Mouse (Mus musculus) urinary bladder, postnatal 14 days (tissue): ENCODE measurements around the gene Snap91.

Experiments used
- DNase-seq: peaks from one replicate; pipeline ENCODE4 v3.0.0; 2021; ENCODE audit warnings: low spot score

Gene Snap91

GRCm38 (mm10) chr9:86814340-86814739 lies 66.1 kb downstream of the Snap91 start:
- no peak for DNase-seq

GRCm38 (mm10) chr9:86813327-86813726 lies 67.1 kb downstream of the Snap91 start:
- no peak for DNase-seq

GRCm38 (mm10) chr9:86810696-86811232 lies 69.7 kb downstream of the Snap91 start:
- no peak for DNase-seq

- no peak for DNase-seq
Observed at GRCm38 (mm10) chr9:86810213-86810612, 70.2 kb downstream of the Snap91 start.

GRCm38 (mm10) chr9:86800600-86801163 lies 79.8 kb downstream of the Snap91 start:
- DNase-seq = no peak

GRCm38 (mm10) chr9:86799099-86799498 lies 81.4 kb downstream of the Snap91 start:
- DNase-seq = no peak

GRCm38 (mm10) chr9:86798686-86799085 lies 81.8 kb downstream of the Snap91 start:
- DNase-seq = no peak

- DNase-seq = no peak
Observed at GRCm38 (mm10) chr9:86798129-86798528, 82.3 kb downstream of the Snap91 start.

- DNase-seq = no peak
Observed at GRCm38 (mm10) chr9:86797553-86797952, 82.9 kb downstream of the Snap91 start.

- no peak for DNase-seq
Observed at GRCm38 (mm10) chr9:86795236-86795635, 85.2 kb downstream of the Snap91 start.

GRCm38 (mm10) chr9:86791927-86792326 lies 88.5 kb downstream of the Snap91 start:
- DNase-seq = no peak

- DNase-seq = no peak
Observed at GRCm38 (mm10) chr9:86789186-86789585, 91.3 kb downstream of the Snap91 start.

- DNase-seq = no peak
Observed at GRCm38 (mm10) chr9:86782836-86783235, 97.6 kb downstream of the Snap91 start.

GRCm38 (mm10) chr9:86781426-86781825 lies 99.0 kb downstream of the Snap91 start:
- DNase-seq = no peak

- no peak for DNase-seq
Observed at GRCm38 (mm10) chr9:86778212-86778611, 102.2 kb downstream of the Snap91 start.

GRCm38 (mm10) chr9:86777309-86777708 lies 103.1 kb downstream of the Snap91 start:
- DNase-seq = no peak

- no peak for DNase-seq
Observed at GRCm38 (mm10) chr9:86775374-86775773, 105.1 kb downstream of the Snap91 start.

- DNase-seq = no peak
Observed at GRCm38 (mm10) chr9:86773996-86774395, 106.5 kb downstream of the Snap91 start.

- no peak for DNase-seq
Observed at GRCm38 (mm10) chr9:86772897-86773296, 107.6 kb downstream of the Snap91 start.

GRCm38 (mm10) chr9:86766991-86767390 lies 113.5 kb downstream of the Snap91 start:
- DNase-seq = no peak

GRCm38 (mm10) chr9:86764002-86764401 lies 116.5 kb downstream of the Snap91 start:
- DNase-seq = no peak

GRCm38 (mm10) chr9:86762477-86763376 lies 117.7 kb downstream of the Snap91 start:
- no peak for DNase-seq

- peak; percentile 70 for DNase-seq
Observed at GRCm38 (mm10) chr9:86745926-86746581, 134.4 kb downstream of the Snap91 start.
